Mouse (Mus musculus) thymus, postnatal 25 days (tissue): Measurements from ENCODE around the gene 6030452D12Rik.
A peak's percentile ranks its signal among the peaks of the same experiment; 100 is the strongest.

ENCODE experiments used
- DNase-seq: peaks from one replicate; pipeline ENCODE4 v3.0.0; 2022

Gene 6030452D12Rik

DNA sequence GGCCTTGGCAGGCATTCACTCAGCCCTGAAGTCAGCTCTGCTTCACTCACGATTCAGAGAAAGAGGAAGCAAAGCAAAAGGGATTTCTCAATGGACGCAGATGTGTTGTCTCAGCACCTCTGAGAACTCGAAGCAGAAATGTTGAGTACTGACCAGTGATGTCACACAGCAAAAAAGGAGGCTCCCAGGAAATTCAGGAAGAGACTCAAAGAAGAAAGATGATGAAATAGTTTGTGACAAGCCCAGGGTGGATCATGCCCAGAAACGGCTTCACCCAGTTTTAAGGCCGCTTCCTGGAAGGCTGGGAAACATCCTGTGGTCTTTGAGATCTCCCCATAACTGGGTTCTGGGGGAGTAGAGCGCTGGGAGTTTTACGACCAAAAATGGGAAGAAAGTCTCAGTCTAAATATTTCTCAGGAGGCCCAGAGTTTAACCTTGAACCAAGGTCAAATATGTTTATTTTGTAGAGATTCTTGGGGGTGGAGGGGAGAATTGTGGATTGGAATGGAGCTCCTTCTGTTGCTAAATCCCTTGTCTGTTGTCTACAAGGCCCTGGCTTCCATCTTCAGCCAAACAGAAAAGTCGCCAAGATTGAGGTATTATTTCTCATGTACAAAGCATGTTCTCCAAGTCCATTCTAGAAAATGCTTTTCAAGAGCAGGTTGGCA is at the start of gene 6030452D12Rik:
6030452D12Rik (plus strand) TSS at position 505 of the 668 bp plus-strand sequence.
- DNase-seq, result no peak

- DNase-seq, result no peak
Measured at GRCm38 (mm10) chr8:106451301-106452085, 48.8 kb upstream of the 6030452D12Rik start.

DNA sequence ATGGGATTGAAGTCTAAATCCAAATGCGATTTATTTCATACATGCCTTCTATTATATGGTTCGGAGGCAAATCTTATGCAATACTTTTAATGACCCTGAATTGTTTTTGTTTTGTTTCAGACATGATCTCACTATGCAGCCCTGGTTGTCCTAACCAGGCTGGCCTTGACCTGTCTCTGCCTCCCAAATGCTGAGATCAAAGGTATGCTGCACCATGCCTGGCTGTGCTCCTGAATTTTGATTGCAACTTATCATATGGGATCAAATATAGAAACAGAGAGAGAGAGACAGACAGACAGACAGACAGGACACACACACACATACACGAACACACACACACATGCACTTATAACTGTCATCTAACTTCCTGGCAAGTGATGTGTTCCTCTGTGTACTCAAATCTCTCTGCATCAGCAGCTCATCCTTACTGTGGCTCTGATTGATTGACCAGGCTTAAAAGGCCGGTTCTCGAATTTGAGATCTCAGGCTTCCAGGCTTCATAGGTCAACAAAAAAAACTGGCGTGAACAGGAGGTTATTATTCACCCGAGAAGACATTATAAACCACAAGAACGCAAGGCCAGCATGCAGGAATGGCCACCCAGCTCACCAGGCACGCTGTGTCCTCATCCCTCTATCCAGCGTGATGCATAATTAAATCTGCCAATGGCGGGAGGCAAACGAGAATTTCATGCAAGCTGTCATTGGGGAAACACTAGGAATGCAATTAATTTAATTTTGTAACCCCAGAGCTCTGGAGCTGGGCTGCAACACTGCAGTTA is 47.4 kb upstream of the 6030452D12Rik start:
- DNase-seq, result no peak

- no peak for DNase-seq
Measured at GRCm38 (mm10) chr8:106454036-106454435, 46.3 kb upstream of the 6030452D12Rik start.

GRCm38 (mm10) chr8:106462131-106462530 is 38.2 kb upstream of the 6030452D12Rik start:
- no peak for DNase-seq

GRCm38 (mm10) chr8:106463795-106464194 is 36.5 kb upstream of the 6030452D12Rik start:
- no peak for DNase-seq

DNA sequence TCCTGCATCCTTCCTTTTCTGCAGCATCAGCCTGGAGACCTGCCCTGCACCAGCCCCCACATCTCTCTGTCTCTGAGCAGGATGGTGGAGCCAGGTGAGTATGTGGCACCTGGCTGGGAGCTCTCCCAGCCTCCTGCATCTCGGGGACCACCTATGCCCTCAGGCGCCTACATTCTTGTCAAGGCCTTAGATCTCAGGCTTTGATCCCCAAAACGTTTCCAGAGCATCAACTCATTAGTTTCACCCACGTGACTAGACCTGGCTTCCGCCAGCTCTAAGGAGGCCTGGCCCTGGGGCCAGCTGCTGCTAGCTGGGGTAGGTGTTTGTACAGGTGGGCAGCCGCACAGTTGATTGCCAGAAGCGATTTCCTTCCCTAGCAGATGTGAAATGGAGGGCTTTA is 30.8 kb upstream of the 6030452D12Rik start:
- no peak for DNase-seq

GRCm38 (mm10) chr8:106474001-106474400 is 26.3 kb upstream of the 6030452D12Rik start:
- no peak for DNase-seq

GRCm38 (mm10) chr8:106504241-106504640 is 3.9 kb downstream of the 6030452D12Rik start:
- DNase-seq, result no peak

DNA sequence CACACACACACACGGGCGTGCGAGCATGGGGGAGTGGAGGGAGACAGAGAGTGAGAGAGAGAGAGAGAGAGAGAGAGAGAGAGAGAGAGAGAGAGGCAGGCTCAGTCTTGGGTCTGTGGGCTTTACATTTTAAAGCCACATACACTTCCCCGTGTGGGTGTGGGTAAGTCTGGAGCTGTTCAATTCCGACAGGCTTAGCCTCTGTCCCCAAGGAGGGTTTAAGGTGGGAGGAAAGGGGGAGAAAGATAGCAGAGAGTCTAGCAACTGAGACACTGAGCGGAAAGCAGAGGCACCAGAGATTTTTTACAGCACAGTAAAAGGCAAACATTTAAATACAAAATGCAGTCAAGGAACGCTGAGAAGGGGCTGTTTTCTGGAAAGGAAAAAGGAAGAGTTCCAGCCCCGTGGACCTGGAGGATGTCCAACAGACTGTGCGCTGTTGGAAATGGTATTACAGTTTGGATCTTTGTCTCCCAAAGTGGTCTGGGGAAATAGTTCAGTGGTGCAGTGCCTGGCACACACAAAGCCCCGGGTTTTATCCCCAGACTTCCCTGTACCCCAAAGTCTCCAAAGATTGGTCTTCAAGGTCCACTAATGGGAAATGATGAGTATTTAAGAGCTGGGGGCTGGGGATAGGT is 5.1 kb downstream of the 6030452D12Rik start:
- no peak for DNase-seq

DNA sequence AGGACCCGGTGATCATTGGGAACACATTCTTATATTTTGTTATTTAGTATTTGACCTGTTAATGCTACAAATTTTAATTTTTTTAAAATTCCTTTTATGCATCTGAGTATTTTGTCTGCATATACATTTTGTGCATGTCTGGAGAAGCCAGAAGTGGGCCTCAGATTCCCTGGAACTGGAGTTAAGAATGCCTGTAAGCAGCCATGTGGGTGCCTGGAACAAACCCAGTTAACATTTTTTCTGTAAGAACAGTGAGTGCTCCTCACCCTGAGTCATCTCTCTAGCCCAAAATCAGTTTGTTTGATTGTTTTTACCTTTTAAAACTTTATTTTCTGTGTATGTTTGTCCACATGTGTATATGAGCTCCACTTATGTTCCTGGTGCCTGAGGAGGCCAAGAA is 5.8 kb downstream of the 6030452D12Rik start:
- DNase-seq, result no peak

DNA sequence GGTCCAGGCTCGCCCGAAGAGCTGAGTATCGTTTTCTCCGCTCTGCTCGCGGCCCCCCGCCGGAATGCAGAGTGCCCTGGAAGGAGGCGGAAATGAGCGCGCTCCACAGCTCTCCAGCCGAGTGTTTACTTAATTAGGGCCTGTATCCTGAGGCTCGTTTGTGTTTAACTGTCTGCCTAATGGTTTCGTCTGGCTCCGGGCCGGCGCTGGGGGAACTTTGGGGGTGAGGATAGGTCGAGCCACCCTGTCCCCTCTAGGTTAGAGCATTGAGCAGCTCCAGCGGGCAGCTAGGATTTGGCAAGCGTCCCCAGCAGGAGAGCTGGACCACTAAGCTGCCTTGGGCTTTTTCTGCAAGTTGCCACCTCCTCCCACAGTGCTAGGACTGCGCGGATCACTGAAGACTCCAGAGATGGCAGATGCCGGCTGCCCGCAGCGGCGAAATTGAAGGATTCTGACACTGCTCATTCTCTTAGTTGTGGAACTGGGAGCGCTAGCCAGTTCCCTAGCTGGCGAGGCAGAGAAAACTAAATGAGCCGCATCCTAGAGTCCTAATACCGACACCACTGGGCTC is 7.5 kb downstream of the 6030452D12Rik start:
- DNase-seq, result no peak

DNA sequence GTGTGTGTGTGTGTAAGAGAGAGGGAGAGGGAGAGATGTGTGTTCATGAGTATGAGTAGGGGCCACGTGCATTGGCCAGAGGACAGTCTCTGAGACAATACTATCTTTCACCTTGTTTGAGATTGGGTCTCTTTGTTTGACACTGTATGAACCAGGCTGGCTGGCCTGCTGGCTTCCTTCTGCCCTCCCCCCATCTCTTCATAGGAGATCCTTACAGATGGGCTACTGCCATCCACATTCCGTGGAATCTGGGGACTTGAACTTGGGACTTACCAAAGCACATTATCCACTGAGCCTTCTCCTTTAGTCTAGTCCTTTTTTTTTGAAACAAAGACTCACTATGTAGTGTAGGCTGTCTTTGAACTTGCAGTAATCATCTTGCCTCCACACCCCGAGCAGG is 8.1 kb downstream of the 6030452D12Rik start:
- DNase-seq, result no peak

DNA sequence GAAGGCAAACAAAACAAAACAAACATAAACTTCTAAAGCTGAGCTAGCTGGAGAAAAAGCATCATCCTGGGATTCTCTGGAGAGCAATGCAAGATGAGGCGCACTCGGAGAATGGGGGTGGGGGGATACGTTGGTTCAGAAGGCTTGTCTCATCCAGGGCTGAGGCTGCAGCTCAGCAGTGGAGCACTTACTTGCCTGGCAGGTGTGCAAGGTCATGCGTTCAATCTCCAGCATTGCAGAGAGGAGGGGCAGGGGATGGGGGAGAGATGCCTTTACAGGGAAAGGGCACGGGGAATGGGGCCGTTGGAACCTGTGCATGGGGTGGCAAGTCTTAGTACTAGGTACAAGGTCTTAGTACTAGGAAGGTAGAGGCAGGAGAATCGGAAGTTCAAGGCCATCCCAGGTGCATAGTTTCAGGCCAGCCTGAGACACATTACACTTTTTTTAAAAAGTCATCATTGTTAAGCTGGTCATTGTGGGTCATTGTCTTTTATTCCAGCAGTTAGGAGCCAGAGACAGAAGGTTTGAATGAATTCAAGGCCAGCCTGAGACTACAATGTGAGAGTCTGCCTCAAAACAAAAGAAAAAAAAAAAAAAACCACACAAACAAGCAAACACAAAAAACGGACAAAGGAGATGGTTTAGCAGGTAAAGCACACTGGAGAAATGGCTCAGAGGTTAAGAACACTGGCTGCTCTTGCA is 8.9 kb downstream of the 6030452D12Rik start:
- DNase-seq, result no peak

GRCm38 (mm10) chr8:106510365-106510975 is 10.1 kb downstream of the 6030452D12Rik start, which contains the start of gene Cdh3:
Gene Cdh3 (plus strand): TSS chr8:106510891.
- DNase-seq, result peak; percentile 32

- no peak for DNase-seq
Measured at GRCm38 (mm10) chr8:106511065-106511501, 10.8 kb downstream of the 6030452D12Rik start.

GRCm38 (mm10) chr8:106511531-106512041 is 11.3 kb downstream of the 6030452D12Rik start:
- no peak for DNase-seq

GRCm38 (mm10) chr8:106512475-106513150 is 12.3 kb downstream of the 6030452D12Rik start:
- DNase-seq, result no peak

DNA sequence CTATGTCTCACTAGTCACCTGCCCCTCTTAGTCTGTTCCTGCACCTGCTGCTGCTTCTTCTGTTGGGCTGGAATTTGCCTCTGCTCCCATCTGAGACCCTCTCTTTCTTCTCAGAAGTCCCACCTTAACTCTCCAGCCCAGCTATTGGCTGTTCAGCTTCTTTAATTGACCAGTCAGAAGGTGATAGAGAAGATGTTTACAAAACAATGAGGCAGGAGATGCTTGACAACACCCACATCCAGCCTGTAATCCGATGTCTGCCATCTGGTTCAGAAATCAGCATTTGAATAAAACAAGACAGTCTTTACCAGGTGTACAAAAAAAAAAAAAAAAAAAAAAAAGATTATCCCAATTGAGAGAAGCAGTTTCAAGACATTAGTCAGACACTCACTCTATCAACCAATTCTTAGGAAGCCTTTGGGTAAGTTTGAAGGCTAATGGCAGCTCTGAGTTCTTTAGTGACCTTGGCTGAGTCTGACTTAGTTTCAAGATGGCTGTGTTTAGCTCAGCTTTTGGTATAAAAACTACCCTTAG is 15.7 kb downstream of the 6030452D12Rik start:
- DNase-seq, result no peak

- no peak for DNase-seq
Measured at GRCm38 (mm10) chr8:106516581-106516980, 16.3 kb downstream of the 6030452D12Rik start.
